Mouse (Mus musculus): ENCODE results near the gene Ring1. TPM values are rescaled to one million over a fixed set of nuclear protein-coding genes. Genes with fewer than 3 reads are reported as not detected.
"Not testable (repeated sequence)": the region's sequence is repeated elsewhere in the genome, so short reads cannot be mapped to it uniquely, and the experiment has no call there.

Ring1 gene
- polyA plus RNA-seq, 1 experiment from 2014 or later: 5.4 TPM

DNA sequence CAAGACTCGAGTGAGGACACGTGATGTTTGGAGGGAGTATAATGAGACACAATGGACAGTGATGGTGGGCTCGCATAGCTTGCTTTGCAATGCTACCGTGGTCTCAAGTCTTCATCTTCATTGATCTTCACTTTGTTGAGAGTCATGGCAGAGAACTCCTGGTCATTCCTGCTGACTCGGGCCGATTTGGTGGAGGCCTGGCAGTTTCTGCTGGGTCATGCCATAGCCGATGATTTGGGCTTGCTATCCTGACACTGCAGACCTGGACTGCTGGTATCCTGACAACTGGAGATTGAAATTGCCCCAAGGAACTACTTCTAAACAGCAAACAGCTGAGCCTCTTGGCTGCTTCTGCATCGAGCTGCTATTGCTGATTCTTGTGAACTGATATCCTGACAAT is 29.5 kb downstream of the Ring1 start:
- no peak for ATAC-seq (ENCODE audit: insufficient number of reproducible peaks, insufficient read depth, low FRiP score, low read depth)
- Histone ChIP-seq H3K4me2 (ENCODE audit: low read length) (no peak overlapping the region), H3K36me3 (ENCODE audit: control insufficient read depth, insufficient read depth, low read length) (no peaks in the 10 kb centered on the region), H3K9ac (ENCODE audit: low read length) (no peak overlapping the region), H3K27me3 (ENCODE audit: control insufficient read depth, insufficient read depth, low read length) (peaks cover 2% of the 10 kb centered on the region; the same call in 1 of the 2 replicates), H3K4me1 (ENCODE audit: control insufficient read depth in 2 of 2, insufficient read depth in 2 of 2, low read length in 2 of 2) (peaks cover 0 to 1% of the 10 kb centered on the region in 2 experiments; a peak in 1 of 4 replicates), H3K27ac (replicated peaks in 1 of 2; ENCODE audit: control insufficient read depth in 1 of 2, insufficient read depth in 1 of 2, low read depth in 2 of 2, low read length in 2 of 2) (no peak overlapping the region), H3K4me3 (ENCODE audit: control insufficient read depth in 1 of 2, insufficient read depth in 1 of 2, low read depth in 1 of 2, low read length in 2 of 2) (no peak overlapping the region), H3K9me3 (ENCODE audit: control insufficient read depth, low read length) (no peaks in the 10 kb centered on the region)
- WGBS: 79% methylated on average over 8 of the region's 8 CpGs

DNA sequence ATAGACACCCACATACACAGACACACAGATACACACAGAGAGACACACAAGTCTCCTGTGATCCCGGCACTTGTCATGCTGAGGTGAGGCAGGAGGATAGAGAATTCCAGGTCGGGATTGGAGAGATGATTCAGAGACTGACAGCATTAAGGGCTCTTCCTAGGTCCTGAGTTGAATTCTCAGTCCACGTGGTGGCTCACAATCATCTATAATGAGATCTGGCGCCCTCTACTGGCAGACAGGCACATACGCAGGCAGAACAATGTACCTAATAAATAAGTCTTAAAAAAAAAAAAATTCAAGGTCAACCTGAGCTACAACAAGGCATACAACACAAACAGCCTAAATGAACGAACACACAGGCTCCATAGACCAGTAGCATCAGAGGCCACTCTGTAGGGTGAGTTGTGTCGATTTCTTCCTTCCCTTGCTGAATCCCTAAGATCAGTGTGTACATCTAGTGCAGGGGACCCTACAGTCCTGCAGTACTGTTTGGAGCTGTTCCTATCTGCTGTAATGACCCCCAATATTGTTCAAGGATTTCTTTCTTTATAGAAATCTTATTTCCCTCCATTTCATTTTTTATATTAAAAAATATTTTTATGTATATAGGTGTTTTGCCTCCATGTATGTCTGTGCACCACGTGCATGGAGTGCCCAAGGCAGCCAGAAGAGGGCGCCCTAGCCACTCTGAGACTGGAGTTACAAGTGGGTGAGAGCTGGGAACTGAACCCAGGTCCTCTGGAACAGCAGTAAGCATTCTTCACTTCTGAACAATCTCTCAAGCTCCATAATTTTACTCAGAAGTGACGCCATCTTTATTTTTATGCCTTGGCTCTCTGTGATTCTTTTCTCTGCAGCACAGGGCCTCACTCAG is 32.5 kb downstream of the Ring1 start:
- Histone ChIP-seq H3K4me3 (ENCODE audit: control insufficient read depth in 1 of 2, insufficient read depth in 1 of 2, low read depth in 1 of 2, low read length in 2 of 2) (no peak overlapping the region), H3K4me1 (ENCODE audit: control insufficient read depth in 2 of 2, insufficient read depth in 2 of 2, low read length in 2 of 2) (no peaks in the 10 kb centered on the region), H3K36me3 (ENCODE audit: control insufficient read depth, insufficient read depth, low read length) (no peaks in the 10 kb centered on the region), H3K9ac (ENCODE audit: low read length) (no peak overlapping the region), H3K4me2 (ENCODE audit: low read length) (no peak overlapping the region), H3K27me3 (ENCODE audit: control insufficient read depth, insufficient read depth, low read length) (peaks cover 7% of the 10 kb centered on the region; the same call in 1 of the 2 replicates), H3K9me3 (ENCODE audit: control insufficient read depth, low read length) (no peaks in the 10 kb centered on the region), H3K27ac (replicated peaks in 1 of 2; ENCODE audit: control insufficient read depth in 1 of 2, insufficient read depth in 1 of 2, low read depth in 2 of 2, low read length in 2 of 2) (no peak overlapping the region)
- ATAC-seq (ENCODE audit: insufficient number of reproducible peaks, insufficient read depth, low FRiP score, low read depth): no peak
- WGBS: 29% methylated on average over 10 of the region's 10 CpGs

DNA sequence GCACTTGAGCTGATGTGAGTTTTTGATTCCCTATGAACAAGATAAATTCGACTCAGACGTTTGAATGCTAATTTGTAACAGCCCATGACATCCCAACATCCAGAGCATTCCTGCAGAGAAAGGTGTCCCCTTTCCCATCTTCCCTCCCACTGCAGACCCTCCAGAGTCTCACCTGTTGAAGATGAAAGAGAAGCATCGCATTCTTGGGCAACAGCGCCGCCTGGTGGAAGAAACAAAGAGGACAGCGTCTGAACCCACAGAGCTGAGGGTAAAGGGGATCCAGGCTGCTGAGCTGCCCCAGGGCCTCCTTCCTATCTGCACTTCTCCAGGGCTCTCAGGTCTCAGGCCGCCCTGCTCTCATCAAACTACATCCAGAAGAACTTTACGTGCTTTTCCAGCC is 42.3 kb downstream of the Ring1 start:
- H3K4me3 ChIP-seq (ENCODE audit: control insufficient read depth in 1 of 2, insufficient read depth in 1 of 2, low read depth in 1 of 2, low read length in 2 of 2); H3K9me3 ChIP-seq (ENCODE audit: control insufficient read depth, low read length); H3K27ac ChIP-seq (replicated peaks in 1 of 2; ENCODE audit: control insufficient read depth in 1 of 2, insufficient read depth in 1 of 2, low read depth in 2 of 2, low read length in 2 of 2); H3K36me3 ChIP-seq (ENCODE audit: control insufficient read depth, insufficient read depth, low read length); H3K9ac ChIP-seq (ENCODE audit: low read length); ATAC-seq (ENCODE audit: insufficient number of reproducible peaks, insufficient read depth, low FRiP score, low read depth): not testable (repeated sequence)
- H3K4me1 ChIP-seq (ENCODE audit: control insufficient read depth in 2 of 2, insufficient read depth in 2 of 2, low read length in 2 of 2): peaks cover 11 to 12% of the 10 kb centered on the region in 2 experiments; a peak in 2 of 4 replicates
- H3K27me3 ChIP-seq (ENCODE audit: control insufficient read depth, insufficient read depth, low read length): peaks cover 32% of the 10 kb centered on the region
- H3K4me2 ChIP-seq (ENCODE audit: low read length): peak overlapping the region; percentile 68
- 9% methylated on average over 8 of the region's 8 CpGs for WGBS

DNA sequence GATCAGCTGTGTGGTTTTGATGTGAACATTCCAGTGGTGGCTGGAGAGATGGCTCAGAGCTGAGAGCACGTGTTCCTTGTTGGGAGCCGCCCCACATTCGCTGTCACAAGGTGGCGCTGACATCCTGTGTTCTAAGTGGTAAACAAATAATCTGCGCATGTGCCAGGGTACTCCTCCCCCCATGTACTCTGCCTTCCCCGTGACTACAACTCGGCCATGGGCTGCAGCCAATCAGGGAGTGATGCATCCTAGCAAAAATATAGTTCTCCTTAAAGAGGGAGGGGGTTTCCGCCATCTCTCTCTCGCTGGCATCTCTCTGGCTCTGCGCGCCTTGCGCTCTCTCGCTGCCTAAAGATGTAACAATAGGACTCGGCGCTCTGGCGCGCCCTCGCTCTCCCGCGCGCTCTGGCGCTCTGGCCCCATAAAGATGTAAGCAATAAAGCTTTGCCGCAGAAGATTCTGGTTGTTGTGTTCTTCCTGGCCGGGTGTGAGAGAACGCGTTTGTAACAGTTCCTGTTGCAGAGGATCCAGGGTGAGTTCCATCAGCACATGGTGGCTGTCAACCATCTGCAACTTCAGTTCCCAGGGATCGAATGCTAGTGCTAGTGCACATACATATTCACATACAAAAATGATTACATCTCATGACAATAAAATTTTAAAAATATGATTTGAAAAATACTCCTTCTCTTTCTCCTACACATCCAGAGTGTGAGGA is 43.1 kb downstream of the Ring1 start:
- under 1% methylated on average over 27 of the region's 27 CpGs for WGBS
- Histone ChIP-seq H3K27ac (replicated peaks in 1 of 2; ENCODE audit: control insufficient read depth in 1 of 2, insufficient read depth in 1 of 2, low read depth in 2 of 2, low read length in 2 of 2) (peak overlapping the region; percentile 63 to 71), H3K4me2 (ENCODE audit: low read length) (peak overlapping the region; percentile 68), H3K4me1 (ENCODE audit: control insufficient read depth in 2 of 2, insufficient read depth in 2 of 2, low read length in 2 of 2) (peaks cover 11 to 12% of the 10 kb centered on the region in 2 experiments; a peak in 2 of 4 replicates), H3K27me3 (ENCODE audit: control insufficient read depth, insufficient read depth, low read length) (peaks cover 39% of the 10 kb centered on the region), H3K9ac (ENCODE audit: low read length) (peak overlapping the region; percentile 67), H3K4me3 (ENCODE audit: control insufficient read depth in 1 of 2, insufficient read depth in 1 of 2, low read depth in 1 of 2, low read length in 2 of 2) (peak overlapping the region; percentile 43 to 58)
- peak; percentile 79 for ATAC-seq (ENCODE audit: insufficient number of reproducible peaks, insufficient read depth, low FRiP score, low read depth)
- not testable (repeated sequence) for H3K9me3 ChIP-seq (ENCODE audit: control insufficient read depth, low read length); H3K36me3 ChIP-seq (ENCODE audit: control insufficient read depth, insufficient read depth, low read length)

DNA sequence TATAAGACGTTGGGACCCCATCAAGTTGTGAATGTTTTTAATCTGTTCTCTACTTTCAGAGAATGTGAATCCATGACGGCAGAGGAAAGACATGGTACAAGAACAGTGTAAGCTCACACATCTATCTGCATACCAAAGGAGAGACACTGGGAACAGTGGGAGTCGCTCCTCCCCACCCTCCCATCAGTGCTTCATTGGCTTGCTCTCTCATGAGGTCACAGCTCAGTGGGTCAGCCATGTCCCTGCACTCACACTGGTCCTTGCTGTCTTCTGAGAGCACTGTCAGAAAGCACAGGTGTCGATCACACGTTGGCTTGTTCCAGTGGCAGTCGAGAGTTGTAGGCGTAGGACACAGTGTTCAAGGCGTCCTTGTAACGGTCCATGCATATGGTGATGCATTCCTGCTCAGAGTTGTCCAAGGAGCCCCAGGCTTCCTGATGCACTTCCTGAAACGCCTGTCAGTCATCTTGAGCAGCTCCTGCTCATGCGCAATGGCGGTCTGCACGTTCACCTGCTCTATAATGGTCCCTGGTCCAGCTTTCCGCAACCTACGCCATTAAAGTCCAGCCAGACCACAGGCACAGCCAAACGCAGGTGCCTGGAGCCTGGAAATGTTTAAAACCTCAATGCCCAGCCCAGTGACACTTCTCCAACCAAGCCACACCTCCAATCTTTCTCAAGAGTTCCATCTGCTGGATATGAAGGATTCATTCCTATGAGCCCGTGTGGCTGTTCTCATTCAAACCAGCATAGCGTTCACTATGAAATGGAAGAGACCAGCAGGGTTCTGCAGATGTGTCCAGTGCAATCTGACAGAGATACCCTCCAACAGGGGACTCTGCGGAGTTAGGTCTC is 44.1 kb downstream of the Ring1 start:
- no peak overlapping the region for H3K4me3 ChIP-seq (ENCODE audit: control insufficient read depth in 1 of 2, insufficient read depth in 1 of 2, low read depth in 1 of 2, low read length in 2 of 2)
- no peaks in the 10 kb centered on the region for H3K9me3 ChIP-seq (ENCODE audit: control insufficient read depth, low read length)
- 69% methylated on average over 19 of the region's 19 CpGs for WGBS
- peak overlapping the region; percentile 68 for H3K4me2 ChIP-seq (ENCODE audit: low read length)
- 0 out of 4 replicates have a peak overlapping the region, but pooled peaks of 1 of the 2 experiments have one; percentile 47 for H3K27ac ChIP-seq (replicated peaks in 1 of 2; ENCODE audit: control insufficient read depth in 1 of 2, insufficient read depth in 1 of 2, low read depth in 2 of 2, low read length in 2 of 2)
- peaks cover 44% of the 10 kb centered on the region for H3K27me3 ChIP-seq (ENCODE audit: control insufficient read depth, insufficient read depth, low read length)
- H3K9ac ChIP-seq (ENCODE audit: low read length): no peak overlapping the region
- peaks cover 11 to 12% of the 10 kb centered on the region in 2 experiments; a peak in 2 of 4 replicates for H3K4me1 ChIP-seq (ENCODE audit: control insufficient read depth in 2 of 2, insufficient read depth in 2 of 2, low read length in 2 of 2)
- no peaks in the 10 kb centered on the region for H3K36me3 ChIP-seq (ENCODE audit: control insufficient read depth, insufficient read depth, low read length)
- ATAC-seq (ENCODE audit: insufficient number of reproducible peaks, insufficient read depth, low FRiP score, low read depth): no peak

DNA sequence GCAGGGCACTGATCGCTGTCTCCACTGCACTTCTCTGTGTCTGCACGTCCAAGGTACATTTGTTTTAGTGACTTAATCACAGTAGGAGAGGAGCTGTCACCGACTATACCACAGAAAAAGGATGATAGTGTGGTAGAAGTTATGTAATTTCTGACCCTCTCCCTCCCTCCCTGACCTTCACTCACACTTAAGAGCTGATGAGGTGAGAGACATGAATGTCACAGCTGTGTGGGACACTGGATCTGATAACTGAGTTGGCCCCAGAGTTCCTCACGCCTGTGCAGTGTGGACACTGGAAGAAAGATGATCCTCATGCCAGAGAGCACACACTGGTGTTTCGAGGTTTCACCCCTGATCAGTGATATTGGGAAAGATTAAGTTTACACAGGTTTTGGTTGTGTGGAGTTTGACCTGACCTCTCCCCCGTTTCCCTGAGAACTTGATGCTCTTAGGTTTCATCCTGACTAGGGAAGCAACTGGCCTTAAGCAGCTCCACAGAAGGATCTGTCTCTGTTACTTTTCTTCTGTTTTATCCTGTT is 44.9 kb downstream of the Ring1 start:
- no peak overlapping the region for H3K27ac ChIP-seq (replicated peaks in 1 of 2; ENCODE audit: control insufficient read depth in 1 of 2, insufficient read depth in 1 of 2, low read depth in 2 of 2, low read length in 2 of 2)
- H3K4me1 ChIP-seq (ENCODE audit: control insufficient read depth in 2 of 2, insufficient read depth in 2 of 2, low read length in 2 of 2): peaks cover 11 to 12% of the 10 kb centered on the region in 2 experiments; a peak in 2 of 4 replicates
- no peak overlapping the region for H3K4me3 ChIP-seq (ENCODE audit: control insufficient read depth in 1 of 2, insufficient read depth in 1 of 2, low read depth in 1 of 2, low read length in 2 of 2)
- no peak overlapping the region for H3K4me2 ChIP-seq (ENCODE audit: low read length)
- WGBS: 67% methylated on average over 6 of the region's 6 CpGs
- H3K27me3 ChIP-seq (ENCODE audit: control insufficient read depth, insufficient read depth, low read length): peaks cover 44% of the 10 kb centered on the region
- no peak overlapping the region for H3K9ac ChIP-seq (ENCODE audit: low read length)
- no peak for ATAC-seq (ENCODE audit: insufficient number of reproducible peaks, insufficient read depth, low FRiP score, low read depth)
- H3K36me3 ChIP-seq (ENCODE audit: control insufficient read depth, insufficient read depth, low read length): no peaks in the 10 kb centered on the region
- no peaks in the 10 kb centered on the region for H3K9me3 ChIP-seq (ENCODE audit: control insufficient read depth, low read length)

Measured in heart, embryonic 14.5 days (tissue).